Mouse (Mus musculus): ENCODE results near the gene Podxl2.
A peak's percentile ranks its signal among the peaks of the same experiment; 100 is the strongest.

Podxl2 gene

DNA sequence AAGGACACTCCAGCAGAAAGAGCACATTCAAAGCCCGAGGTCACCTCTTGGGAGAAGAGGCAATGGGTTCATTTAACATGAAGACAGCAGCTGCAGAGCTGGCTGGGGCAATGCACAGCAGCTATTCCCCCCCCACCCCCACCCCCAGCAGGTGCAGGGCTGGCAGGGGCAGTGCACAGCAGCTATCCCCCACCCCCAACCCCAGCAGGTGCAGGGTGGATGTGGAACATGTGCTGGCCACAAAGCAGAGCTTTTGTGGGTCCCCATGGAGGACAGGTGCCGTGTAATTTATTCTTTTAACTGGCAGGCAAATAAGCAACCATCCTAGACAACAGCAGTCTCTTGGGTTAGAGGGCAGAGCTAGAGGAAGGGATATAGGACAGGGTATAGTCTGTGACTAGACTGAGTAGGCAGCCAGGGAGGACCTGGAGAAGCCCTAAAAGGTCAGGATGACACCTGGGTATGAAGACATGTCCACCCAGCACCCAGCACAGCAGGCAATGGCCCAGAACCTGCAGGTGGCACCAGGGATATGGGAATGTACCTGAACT lies 11.6 kb upstream of the Podxl2 start:
- DNase-seq: no peak

DNA sequence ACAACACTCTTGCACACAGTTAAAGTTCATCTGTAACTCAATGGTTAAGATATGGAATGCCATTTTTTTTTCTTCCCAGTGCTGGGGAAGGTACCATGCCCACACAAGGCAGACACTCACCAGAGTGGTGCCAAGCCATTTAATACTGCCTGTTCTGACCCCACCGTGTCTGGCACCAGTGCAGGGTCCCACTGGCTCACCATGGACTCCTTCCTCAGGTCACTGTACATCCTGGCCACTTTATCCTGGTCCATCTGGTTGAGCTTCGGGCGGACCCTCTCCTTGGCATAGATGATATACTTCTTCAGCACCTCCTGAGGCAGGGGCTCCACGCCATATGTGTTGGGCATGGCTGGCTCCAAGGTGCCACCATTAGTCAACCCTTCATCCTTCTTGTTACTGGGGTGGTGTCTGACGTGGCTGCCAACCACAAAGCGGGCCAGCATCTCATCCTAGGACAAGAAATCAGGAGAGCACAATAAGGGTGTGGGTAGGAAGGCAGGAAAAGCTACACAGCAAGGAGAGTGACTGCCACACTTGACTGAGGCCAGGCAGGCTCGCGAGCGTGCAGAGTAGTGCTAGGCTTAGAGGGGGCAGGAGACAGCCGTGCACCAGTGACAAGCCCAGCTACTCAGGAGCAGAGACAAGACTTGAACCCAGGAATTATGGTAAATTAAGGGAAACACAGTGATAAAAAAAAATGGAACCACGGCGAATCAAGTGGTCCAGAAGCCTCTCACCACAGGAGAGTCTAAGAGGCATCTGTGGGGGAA lies 11.0 kb upstream of the Podxl2 start:
- DNase-seq: no peak

DNA sequence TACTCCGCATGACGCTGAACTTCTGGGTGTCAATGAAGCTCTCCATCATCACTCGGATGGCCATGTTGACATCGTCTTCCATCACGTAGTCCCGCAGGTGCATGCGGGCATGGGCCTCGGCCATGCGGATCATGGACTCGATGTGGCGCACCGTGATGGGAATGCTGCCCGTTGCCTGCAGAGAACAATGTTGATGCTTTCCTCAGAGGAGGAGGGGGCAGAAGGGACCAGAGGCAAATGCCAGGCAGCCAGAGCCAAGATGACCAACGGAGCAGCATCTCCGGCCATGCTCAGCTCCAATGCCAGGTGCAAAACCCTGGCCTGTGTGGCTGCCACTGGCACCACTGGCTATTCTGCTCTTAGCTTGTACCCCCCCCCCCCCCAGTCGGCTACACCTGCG lies 9.8 kb upstream of the Podxl2 start:
- DNase-seq: no peak

DNA sequence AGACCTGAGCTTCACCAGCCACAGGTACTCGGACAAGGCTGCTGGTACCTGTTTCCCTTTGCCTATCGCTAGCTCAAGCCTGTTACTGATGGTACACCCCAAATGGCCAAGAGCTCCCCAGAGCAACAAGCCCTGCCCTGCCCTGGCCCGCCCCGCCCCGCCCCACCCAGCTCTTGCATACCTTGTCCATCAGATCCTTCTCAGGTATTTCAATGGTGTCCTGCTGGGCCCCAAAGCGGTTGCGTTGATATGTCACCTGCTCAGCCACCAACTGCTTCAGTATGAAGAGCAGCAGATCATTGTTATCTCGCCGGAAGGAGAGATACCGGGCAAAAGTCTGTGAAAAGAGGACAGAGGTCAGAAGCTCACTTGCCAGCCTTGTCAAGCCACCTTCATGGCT lies 9.4 kb upstream of the Podxl2 start:
- no peak for DNase-seq

DNA sequence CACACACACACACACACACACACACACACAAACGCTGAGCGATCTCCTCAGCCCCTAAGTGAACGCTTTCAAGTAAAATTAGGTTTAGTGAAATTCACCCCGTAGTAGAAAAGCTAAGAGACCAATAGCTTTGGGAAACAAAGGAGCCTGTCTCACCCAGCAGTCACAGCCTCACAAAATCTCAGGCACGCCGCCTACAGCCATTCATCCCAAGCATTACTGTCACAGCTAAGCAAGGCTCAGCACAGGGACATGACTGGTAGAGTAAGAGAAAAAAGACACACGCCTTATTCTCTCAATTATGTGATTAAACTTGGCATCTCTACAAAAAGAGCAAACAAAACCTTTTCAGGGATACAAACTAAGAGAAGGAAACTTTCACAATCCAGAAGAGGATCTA lies 6.5 kb upstream of the Podxl2 start:
- no peak for DNase-seq

DNA sequence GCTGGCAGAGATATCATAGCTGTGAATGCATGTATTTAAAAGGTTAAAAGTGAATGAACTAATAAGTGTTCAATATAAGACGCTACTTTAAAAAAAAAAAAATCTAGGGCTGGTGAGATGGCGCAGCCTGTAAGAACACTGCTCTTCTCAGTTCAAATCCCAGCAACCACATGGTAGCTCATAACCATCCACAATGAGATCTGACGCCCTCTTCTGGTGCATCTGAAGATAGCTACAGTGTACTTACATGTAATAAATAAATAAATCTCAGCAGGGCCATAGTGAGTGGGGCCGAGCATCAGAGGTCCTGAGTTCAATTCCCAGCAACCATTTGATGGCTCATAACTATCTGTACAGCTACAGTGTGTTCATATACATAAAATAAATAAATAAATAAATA lies 4.6 kb upstream of the Podxl2 start:
- DNase-seq: no peak

DNA sequence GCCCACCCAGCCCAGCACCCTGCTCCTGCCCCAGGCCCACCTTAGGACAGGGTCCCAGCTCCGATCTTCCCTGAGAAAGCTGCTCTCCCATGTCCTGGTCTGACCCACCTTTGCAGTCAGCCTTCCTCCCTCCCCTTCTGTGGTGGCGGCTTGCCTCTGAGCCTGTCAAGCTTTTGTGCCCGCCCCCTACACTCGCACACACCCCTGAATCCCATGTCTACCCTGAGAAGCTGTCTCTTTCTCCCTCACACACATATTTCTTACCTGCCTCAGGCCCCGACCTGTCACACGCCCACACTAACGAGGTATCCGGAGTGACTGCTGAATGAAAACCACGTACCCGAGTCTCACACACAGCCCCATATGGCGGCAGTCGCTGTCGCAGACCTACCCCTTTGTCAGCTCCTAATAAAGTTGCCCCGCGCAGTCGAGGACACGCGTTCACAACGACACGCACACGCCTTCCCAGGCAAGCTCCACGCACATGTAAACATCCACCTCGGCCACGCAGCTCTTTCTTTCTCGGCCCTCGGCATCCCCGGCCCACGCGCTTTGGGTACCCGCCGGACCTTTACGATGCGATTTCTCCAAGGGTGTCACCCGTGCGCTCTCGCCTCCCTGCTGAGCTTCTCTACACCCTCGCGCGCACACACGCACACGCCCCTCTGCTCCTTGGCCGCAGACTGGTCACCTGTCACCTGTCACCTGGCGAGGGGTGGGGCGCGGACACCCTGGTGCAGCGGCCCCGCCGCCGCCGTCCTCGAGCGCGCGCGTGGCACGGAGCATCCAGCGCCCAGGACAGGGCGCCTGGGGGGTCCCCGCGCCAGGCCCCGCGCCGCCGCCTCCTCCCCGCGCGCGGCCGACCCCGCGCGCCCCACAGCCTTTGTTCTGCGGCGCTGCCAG lies 628 bp downstream of the Podxl2 start:
- peak; percentile 50 to 54 for DNase-seq

DNA sequence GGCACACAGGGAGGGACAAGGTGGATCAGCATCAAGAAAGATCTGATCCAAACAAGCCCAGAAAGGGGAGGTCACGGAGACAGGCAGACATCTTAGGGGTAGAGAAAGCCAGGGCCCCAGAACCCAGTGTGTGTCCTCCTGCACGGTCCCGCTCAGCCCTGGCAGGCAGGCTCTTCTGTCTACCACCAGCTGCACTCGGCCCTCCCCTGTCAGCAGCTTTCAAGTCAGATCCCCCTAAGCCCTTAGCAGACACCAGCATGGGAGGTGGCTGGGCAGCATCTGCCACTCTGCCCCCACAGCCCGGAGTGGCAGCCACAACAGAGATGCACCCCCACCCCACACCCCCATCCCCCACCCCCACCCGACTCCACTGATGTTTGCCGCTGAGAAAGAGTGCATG lies 2.0 kb downstream of the Podxl2 start:
- DNase-seq: no peak

DNA sequence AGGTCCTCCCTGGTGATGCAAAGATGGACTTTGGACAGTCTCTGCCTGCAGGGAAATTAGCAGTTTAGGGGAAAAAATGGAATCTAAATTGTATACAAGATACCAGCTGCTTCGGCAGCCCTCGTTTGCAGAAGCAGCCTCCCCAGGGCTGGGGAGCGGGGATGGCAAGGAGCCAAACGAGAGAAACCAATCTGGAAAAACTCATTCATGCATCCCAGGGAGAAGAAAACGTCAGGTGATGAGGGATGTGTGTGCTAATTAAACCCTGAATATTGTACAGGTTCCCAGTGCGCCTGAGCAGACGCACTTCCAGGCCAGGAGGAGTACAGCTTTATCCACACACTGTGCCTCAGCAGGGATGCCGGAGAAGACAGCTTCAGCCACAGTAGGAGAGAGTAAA lies 3.3 kb downstream of the Podxl2 start:
- peak in 1 of 2 experiments; percentile 56 for DNase-seq

DNA sequence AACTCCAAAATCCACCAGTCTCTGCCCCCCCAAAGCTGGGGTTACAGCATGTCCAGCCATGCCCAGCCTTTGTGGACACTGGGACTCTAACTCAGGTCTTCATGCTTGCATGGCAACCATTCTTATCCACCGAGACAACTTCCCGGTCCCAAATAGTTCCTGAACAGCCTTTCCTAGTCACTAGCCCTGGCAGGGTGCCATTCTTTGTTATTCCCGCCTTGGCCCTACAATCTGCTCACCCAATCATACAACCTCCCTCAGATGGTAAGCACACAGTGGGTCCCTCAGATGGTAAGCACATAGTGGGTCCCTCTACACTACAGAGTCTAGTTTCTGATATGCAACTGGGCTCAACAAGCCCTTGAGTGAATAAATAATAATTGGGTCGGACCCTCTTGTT lies 4.2 kb downstream of the Podxl2 start:
- peak in 1 of 2 experiments; percentile 53 for DNase-seq

DNA sequence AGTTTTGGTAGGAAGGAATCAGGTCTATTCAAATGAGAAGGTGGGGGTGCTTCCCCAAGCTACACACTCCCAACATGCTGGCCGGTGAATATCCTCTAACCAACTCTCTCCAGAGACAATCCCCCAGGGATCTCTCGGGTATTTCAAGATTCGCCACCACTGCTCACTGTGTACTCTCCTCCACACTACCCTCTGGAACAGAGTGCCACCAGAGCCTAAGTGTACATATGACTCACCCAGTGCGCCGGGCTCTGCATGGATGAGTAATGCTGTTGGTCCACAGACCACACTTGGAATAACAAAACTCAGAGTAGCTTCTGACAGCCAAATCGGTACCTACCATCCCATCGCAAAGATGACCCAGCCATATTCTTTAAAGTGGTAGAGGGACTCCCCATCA lies 5.4 kb downstream of the Podxl2 start:
- no peak for DNase-seq

DNA sequence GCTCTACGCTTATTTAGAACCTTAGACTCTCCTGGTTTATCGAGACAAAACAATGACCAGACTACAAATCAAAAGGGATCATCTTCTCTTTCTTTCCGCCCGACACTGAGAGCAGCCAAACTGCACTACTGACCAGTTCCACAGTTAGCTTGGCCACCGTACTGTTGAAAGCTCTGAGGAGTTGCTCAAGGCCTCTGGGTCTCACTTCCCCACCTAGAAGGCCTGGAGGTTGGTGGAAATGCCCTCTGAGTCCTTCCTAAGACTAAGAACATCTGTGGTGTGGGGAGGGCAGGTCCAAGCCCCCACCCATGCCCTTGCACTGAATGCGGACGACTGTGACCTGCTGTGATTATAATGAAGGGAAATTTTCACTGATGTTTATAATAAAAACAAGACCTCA lies 9.1 kb downstream of the Podxl2 start:
- no peak for DNase-seq

DNA sequence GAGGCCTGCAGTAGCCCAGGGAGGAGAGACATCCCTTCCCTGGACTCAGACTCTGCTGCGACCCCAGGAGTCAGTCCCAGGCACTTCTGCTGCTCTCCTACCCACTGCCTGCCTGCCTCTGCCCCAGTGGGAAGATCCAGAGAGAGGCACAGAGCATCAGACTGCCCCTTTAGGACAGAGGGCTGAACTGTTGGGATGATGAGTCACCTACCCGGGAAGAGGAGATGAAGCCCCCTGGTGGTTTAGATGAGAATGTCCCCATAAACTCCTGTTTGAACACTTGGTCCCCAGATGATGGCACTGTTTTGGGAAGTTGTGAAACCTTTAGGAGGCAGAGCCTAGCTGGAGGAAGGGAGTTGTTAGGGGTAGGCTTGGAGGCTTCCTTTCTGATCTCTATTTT lies 13.9 kb downstream of the Podxl2 start:
- no peak for DNase-seq

DNA sequence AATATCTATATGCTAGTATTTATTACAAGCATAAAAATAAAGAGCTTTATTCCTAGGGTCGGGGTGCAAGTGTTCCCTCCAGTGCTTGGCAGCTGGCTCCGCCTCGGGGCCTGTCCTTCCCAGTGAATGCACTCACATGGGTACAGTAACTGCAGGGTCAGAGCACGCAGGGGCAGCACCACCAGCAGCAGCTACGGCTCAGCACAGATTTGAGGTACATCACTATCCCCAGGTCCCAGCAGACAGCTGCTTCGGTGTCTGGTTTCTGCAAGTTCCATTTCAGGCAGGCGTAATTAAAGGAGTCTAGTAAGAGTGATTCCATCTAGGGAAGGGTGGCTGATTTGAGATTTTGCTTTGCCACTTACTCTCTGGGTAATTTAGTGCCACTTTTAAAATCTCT lies 16.5 kb downstream of the Podxl2 start:
- peak in 1 of 2 experiments; percentile 19 for DNase-seq

DNA sequence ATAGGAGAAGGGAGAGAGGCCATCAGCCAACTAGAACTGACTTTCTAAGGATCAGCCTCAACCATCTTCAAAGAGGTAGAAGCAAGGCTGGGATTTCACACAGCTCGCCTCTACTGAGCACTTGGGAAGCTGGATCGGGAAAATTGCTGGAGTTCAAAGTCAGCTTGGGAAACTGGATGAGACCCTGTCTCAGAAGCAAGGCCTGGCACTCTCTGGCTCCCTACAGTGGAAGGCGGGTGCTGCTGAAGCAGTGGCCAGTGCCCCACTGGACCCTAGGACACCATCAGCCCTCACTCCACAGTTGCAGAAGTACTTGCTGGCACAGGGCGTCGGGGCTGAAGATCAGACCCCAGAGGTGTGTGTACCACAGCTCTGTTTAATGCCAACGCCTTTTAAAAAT lies 17.0 kb downstream of the Podxl2 start:
- no peak for DNase-seq

DNA sequence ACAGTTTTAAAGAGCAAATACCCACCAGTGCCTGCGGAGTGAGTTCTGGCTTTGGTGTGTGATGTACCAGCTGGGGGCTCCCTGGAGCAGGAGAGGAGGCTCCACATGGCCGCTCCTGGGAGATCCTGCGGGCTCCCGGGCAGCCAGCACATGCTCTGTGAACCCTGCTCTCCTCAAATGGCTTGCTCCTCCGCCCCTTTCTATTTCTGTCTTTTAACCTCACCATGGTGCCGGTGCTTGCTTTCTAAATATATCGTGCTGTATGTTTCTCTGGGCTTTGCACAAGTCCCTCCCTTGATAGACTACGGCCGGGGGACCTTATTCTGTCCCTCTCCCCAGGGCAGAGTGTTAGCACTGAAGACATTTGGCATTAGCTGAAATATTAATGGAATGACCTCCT lies 17.6 kb downstream of the Podxl2 start:
- peak; percentile 77 to 79 for DNase-seq

DNA sequence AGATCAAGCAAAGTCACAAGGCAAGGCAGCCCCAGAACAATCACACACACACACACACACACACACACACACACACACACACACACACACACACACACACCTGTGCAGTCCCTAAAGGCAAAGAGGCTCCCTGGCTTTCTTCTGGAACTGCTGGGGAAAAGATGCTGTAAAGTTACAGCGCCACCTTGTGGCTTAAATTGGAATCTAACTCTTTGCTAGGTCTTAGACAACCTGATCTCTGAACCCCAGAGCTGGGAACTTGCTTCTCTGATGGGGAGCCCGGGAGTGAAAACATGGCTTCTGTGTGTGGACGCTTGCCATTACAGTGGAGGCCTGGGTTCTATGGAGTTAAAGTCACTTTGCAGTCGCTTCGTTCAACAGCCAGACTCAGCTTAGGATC lies 19.2 kb downstream of the Podxl2 start:
- peak; percentile 61 to 84 for DNase-seq

DNA sequence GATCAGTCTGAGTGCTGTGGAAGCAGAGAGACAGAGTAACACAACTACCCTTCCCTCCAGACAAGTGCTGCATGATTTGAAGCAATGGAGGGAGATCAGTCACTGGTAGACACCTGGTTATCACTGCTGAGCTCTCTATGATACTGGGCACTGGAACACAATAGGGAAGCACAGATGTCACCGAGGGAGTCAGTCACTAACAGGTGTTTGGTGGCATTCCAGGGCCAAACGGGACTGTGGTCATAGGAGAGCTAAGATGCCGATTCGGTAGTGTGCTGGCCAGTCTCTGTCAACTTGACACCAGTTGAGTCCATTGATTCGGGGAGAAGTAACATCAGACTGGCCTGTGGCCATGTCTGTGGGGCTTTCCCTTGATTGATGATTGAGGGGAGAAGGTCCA lies 20.3 kb downstream of the Podxl2 start:
- DNase-seq: no peak

DNA sequence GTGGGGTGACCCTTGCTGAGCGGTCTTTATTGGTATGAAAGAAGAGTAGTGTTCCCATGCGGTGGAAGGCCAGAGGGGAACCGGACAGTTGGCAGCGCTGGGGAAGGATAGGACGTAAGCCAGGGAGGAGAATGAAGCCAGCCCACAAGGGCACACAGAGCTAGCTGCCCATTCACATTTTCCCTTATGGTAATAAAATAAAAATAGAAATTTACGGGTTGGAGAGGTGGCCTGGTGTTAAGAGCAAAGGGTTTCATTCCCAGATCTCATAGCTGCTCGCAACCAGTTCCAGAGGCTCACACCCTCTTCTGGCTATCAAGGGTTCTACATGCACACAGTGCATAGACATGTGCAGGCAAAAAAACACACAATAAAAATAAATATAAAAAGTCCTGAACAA lies 24.8 kb downstream of the Podxl2 start:
- peak in 1 of 2 experiments; percentile 49 for DNase-seq

DNA sequence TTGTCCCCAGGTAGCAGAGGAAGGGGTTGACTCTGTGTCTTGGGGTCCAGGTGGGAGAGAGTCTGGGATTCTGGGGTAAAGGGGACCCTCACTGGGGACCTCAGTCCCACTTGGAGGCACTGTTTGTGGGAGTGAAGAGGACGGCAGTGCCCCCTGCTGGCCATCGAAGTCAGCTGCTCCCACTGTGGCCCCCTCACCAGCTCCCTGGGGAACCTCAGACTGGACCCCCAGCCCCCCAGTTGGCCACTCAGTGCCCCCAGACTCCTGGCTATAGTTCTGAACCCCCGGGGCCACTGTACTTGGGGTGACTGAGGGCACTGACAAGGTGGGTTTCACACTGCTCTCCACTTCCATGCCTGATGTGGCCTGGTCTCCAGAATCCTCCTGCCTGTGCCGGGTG lies 25.6 kb downstream of the Podxl2 start:
- DNase-seq: no peak

DNA sequence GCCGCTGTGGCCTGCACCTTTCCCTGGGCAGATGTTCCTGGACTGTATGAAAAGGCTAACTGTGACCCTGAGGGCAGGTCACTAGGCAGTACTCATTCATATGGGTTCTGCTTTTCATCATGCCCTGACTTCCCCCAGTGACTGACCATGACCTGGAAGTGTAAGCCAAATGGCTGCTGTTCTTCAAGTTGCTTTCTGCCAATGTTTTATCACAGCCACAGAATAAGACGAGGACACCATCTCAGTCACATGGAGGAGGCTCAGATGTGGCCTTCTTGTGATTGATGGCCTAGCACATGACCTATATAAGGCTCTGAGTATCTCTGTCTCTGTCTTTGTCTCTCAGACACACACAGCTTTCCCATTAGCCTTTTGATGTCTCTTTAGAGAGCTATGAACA lies 27.3 kb downstream of the Podxl2 start:
- no peak for DNase-seq

DNA sequence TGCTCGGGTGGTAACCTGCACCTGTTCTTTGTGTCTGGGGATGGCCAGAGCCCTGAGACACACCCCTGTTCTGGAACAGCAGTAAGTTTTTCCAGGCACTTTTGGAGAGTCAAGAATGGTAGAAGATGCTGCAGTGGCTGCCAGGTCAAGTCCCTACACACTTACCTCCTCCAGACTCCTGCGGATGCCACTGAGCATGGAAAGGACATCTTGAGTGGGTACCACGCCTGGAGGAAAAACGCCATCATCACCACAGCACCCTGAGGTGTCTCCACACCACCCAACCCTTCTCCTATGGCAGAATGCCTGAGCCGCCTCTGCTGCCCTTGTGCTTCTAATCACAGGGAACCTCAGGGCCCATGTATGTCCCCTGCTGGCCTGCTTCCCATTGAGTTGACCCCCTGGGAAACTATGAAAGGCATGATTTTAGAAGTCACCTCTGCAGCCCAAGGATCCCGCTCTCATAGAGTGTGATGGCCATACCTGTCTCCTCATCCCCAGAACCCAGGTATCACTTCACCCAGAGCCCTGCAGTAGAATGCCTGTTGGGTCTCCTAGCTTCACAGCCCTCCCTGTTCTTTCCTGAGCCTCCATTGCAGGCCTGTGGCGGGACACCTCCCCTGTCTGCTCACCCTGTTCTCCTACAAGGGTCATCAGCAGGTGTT lies 29.8 kb downstream of the Podxl2 start:
- no peak for DNase-seq

Data from cerebellum, postnatal 36 days (tissue).